Mouse (Mus musculus) G1E (cell line): ENCODE data around the gene Scarf1. TPM values are rescaled to one million over a fixed set of nuclear protein-coding genes. Genes with fewer than 3 reads are reported as not detected.
"Not testable (repeated sequence)": the region's sequence is repeated elsewhere in the genome, so short reads cannot be mapped to it uniquely, and the experiment has no call there.

Experiments used
- ATAC-seq: 2 replicates; pipeline ENCODE4 v1.8.0; 2016; ENCODE audit warnings: mild to moderate bottlenecking; ENCODE audit not compliant: insufficient number of reproducible peaks, poor library complexity, low FRiP score, severe bottlenecking; ENCODE audit errors: extremely low read depth
- DNase-seq: peaks from one replicate; pipeline ENCODE4 v3.0.0; 2012; ENCODE audit warnings: low spot score
- H3K27me3 ChIP-seq: 2 replicates; pipeline ENCODE4 v1.6.1; 2012; ENCODE audit warnings: mild to moderate bottlenecking, low read length, inconsistent platforms; ENCODE audit not compliant: insufficient read depth
- H3K36me3 ChIP-seq: replicated peaks from 2 replicates; pipeline ENCODE3; 2012; ENCODE audit warnings: mild to moderate bottlenecking, inconsistent platforms
- H3K4me1 ChIP-seq: 2 replicates; pipeline ENCODE4 v1.6.1; 2012; ENCODE audit warnings: low read depth, low read length, inconsistent platforms, mixed read lengths; ENCODE audit not compliant: insufficient read depth
- H3K4me3 ChIP-seq: 2 replicates; pipeline ENCODE4 v1.5.1; 2012; ENCODE audit warnings: low read depth, mild to moderate bottlenecking, inconsistent platforms, low read length, moderate library complexity, mixed read lengths
- H3K9me3 ChIP-seq: replicated peaks from 2 replicates; pipeline ENCODE4 v1.6.1; 2012; ENCODE audit warnings: inconsistent platforms
- CTCF ChIP-seq: IDR thresholded peaks from 2 replicates; pipeline ENCODE4 v1.5.1; 2012; ENCODE audit warnings: low read depth, low read length, inconsistent platforms, mixed read lengths
- GATA1 ChIP-seq: IDR thresholded peaks from 2 replicates; pipeline ENCODE4 v1.6.1; 2012; ENCODE audit warnings: borderline replicate concordance, low read length, inconsistent platforms, mixed read lengths
- GATA2 ChIP-seq: IDR thresholded peaks from 2 replicates; pipeline ENCODE4 v1.6.1; 2012; ENCODE audit warnings: low read depth, low read length, inconsistent platforms, borderline replicate concordance
- POLR2AphosphoS5 ChIP-seq: IDR thresholded peaks from 2 replicates; pipeline ENCODE4 v1.6.1; 2012; ENCODE audit warnings: low read depth, low read length, inconsistent platforms; ENCODE audit not compliant: insufficient replicate concordance
- TAL1 ChIP-seq: conservative IDR thresholded peaks from 2 replicates; pipeline ENCODE4 v1.6.1; 2012; ENCODE audit warnings: low read depth, low read length, inconsistent platforms, mixed read lengths
- polyA plus RNA-seq: library from polyadenylated mRNA; stranded (reverse); fragments of >175 nt; gene quantifications from 2 replicates; pipeline ENCODE4 v1.2.3, GENCODE M21; 2012
- total RNA-seq, 2 experiments: library from RNA; stranded (forward) in 1 of 2; stranded (reverse) in 1 of 2; fragments of 200-1000 nt in 1 of 2; fragments of >200 nt in 1 of 2; fragmentation: Nextera tagmentation in 1 of 2; gene quantifications; 2 replicates each; pipeline ENCODE4 v1.2.3; 2014 to 2017

Scarf1 gene
- total and polyA plus RNA-seq, 3 experiments: 0.03 to 0.11 TPM; not detected in 1

DNA sequence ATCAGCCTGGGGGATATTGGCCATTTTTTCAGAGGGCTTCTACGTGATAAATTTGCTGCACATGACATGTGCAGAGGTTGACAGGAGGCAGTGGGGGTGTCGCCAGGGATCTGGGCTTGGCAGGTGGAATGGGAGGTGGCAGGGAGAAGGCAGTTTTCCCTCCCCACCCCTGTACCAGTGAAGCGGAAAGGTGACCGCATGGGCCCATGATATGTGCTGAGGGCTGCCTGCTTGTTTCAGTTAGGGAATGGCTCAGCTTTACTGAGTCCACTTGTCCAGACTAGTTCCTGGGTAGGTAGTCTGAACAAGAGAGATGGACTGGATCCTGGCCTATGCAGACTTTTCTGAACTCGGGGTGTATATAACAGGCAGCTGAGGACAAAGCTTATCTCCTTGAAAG is 38.0 kb downstream of the Scarf1 start:
- peaks cover 54% of the 10 kb centered on the region for H3K36me3 ChIP-seq
- peaks cover 2% of the 10 kb centered on the region; the same call in 1 of the 2 replicates for H3K27me3 ChIP-seq
- no peaks in the 10 kb centered on the region for H3K9me3 ChIP-seq
- H3K4me3 ChIP-seq: no peak overlapping the region
- H3K4me1 ChIP-seq: peaks cover 13% of the 10 kb centered on the region
- no peak for DNase-seq
- TF ChIP-seq GATA2 (no peak), CTCF (no peak), POLR2AphosphoS5 (no peak), TAL1 (no peak), GATA1 (no peak)
- ATAC-seq: no peak

DNA sequence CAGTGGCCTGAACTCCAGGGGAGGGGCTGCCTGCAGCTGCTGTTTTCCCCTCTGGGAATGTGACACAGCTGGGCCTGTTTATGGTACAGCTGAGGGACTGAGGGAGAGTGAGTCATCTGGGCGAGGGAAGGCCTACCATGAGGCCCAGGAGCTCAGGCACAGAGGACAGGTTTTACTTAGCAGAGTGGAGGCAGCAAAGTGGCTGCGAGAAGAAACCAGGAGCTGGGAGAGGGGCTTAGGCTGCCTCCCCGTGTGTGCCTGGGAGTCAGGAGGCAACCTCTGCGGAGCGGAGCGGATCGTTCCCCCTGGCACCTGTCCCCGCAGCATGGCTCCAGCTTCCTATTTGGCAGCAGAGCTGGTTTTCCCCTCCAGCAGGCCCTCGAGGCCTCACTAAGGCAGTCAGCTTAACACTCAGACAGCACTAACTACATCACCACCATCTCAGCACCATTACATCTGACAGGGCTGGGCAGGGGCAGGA is 38.7 kb downstream of the Scarf1 start:
- no peaks in the 10 kb centered on the region for H3K9me3 ChIP-seq
- H3K4me3 ChIP-seq: no peak overlapping the region
- no peak for DNase-seq
- TF ChIP-seq GATA2 (no peak), POLR2AphosphoS5 (no peak), TAL1 (no peak), CTCF (no peak), GATA1 (no peak)
- H3K27me3 ChIP-seq: peaks cover 2% of the 10 kb centered on the region; the same call in 1 of the 2 replicates
- H3K36me3 ChIP-seq: peaks cover 51% of the 10 kb centered on the region
- ATAC-seq: no peak
- H3K4me1 ChIP-seq: peaks cover 11% of the 10 kb centered on the region

DNA sequence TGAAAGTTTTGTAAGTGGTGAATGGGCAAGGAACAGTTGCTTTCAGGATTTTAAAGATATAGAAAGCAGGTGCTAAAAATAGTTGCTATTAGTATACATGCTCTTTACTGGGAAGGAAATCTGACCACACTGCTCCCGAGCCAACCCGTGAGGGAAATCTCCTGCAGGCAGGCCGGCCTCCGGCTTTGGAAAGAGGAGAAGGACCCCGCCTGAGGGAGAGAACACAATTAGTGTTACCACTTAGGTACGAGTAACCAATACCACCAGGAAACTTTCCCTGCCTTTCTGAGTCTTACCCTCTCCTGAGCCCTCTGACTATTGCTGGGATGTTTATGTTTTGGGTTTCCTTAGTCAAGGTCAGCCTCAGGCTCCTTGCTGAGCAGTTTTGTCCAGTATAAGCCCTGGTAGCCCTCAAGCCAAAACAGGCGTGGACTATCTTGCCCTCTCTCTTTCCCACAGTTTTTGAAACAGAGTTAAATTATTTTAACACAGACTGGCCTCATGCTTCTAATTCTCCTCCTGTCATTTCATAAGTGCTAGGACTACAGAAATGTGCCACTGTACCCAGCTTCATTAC is 39.7 kb downstream of the Scarf1 start:
- DNase-seq (no peak), ATAC-seq (no peak)
- peaks cover 11% of the 10 kb centered on the region for H3K4me1 ChIP-seq
- peaks cover 2% of the 10 kb centered on the region; the same call in 1 of the 2 replicates for H3K27me3 ChIP-seq
- H3K9me3 ChIP-seq: 0 out of 2 replicates have a peak, but pooled peaks cover 2% of the 10 kb centered on the region
- H3K4me3 ChIP-seq: no peak overlapping the region
- TF ChIP-seq GATA1 (no peak), POLR2AphosphoS5 (no peak), CTCF (no peak), TAL1 (no peak), GATA2 (no peak)
- H3K36me3 ChIP-seq: peaks cover 50% of the 10 kb centered on the region

DNA sequence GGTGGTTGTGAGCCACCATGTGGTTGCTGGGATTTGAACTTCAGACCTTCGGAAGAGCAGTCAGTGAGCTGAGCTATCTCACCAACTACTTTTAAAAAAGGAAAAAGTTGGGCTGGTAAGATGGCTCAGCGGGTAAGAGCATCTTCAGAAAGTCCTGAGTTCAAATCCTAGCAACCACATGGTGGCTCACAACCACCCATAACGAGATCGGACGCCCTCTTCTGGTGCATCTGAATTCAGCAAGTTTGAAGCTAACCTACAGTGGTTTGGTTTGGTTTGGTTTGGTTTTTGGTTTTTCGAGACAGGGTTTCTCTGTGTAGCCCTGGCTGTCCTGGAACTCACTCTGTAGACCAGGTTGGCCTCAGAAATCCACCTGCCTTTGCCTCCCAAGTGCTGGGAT is 42.7 kb downstream of the Scarf1 start:
- not testable (repeated sequence) for H3K4me3 ChIP-seq, DNase-seq, ATAC-seq, H3K4me1 ChIP-seq, H3K9me3 ChIP-seq, H3K27me3 ChIP-seq
- H3K36me3 ChIP-seq: peaks cover 46% of the 10 kb centered on the region

DNA sequence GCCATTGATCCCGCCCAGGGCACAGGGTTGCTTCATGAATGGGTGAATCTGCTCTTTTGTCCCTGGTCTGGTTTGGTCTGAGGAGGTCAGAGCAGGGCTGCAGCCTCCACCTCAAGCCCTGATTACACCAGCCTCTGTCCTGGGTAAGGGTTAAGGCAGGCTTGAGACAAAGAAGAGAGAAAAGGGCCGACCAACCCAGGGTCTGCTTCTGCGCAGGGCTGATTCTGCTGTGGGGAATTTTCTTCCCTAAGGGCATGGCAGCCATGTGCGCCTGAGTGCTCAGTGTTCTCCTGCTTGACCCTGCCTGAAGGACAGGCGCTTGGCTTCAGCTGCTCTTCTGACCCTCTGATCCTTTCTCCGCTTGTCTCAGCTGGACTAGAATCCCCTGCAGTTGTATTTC is 43.8 kb downstream of the Scarf1 start:
- DNase-seq: no peak
- Histone ChIP-seq H3K4me3 (no peak overlapping the region), H3K4me1 (no peaks in the 10 kb centered on the region), H3K27me3 (no peaks in the 10 kb centered on the region; the same call in 1 of the 2 replicates), H3K9me3 (peaks cover 4% of the 10 kb centered on the region; the same call in 1 of the 2 replicates), H3K36me3 (peaks cover 46% of the 10 kb centered on the region)
- TF ChIP-seq GATA1: no peak
- no peak for TF ChIP-seq GATA2
- TF ChIP-seq TAL1: no peak
- no peak for TF ChIP-seq CTCF
- no peak for TF ChIP-seq POLR2AphosphoS5
- no peak for ATAC-seq

DNA sequence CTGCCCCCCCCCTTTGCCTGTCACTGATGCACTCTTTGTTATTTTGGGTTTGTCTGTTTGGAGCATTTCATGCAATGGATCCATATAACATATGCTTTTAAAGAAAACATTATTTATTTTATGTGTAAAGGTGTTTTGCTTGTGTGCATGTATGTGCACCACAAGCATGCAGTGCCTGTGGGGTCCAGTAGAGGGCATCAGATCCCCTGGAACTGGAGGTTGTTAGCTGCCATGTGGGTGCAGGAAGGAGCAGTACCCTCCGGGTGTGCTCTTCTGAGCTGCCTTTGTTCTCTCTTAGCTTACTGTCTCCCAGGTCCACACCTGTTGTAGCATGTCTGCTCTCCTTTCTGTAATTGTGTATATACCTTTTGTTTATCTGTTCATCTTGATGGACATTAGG is 44.8 kb downstream of the Scarf1 start:
- peaks cover 50% of the 10 kb centered on the region for H3K36me3 ChIP-seq
- ATAC-seq (no peak), DNase-seq (no peak)
- no peak overlapping the region for H3K4me3 ChIP-seq
- no peaks in the 10 kb centered on the region for H3K4me1 ChIP-seq
- peak; percentile 28; the same call in 1 of the 2 replicates for TF ChIP-seq CTCF
- no peak for TF ChIP-seq TAL1
- peaks cover 4% of the 10 kb centered on the region; the same call in 1 of the 2 replicates for H3K9me3 ChIP-seq
- no peaks in the 10 kb centered on the region for H3K27me3 ChIP-seq

DNA sequence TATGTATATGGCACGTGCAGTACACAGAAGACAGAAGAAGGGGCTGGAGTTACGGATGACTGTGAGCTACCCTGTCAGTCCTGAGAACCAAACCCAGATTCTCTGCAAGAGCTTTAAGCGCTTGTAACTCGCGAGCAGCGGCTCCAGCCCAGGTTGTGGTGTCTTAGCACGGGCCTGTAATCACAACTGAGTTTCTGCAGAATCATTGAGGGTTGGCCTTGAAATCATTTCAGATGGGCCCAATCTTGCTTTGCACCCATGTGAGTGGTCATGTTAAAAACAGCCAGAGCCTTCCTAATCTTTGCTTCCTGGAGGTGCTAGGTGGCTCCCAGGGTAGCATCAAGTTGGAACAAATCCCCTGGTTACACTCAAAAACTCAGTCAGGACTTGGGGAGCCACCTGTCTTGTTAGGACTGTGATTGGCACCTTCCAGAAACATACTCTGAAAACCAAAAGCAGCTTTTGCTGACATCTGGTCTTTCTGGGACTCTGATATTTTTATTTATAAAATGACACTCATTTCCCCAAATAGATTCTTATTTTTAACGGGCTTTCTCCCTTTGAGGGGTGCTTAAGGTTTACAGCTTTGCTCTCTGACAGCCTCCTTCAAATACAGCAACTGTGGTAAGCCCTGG is 46.6 kb downstream of the Scarf1 start:
- DNase-seq (no peak), ATAC-seq (no peak)
- Histone ChIP-seq H3K36me3 (peaks cover 57% of the 10 kb centered on the region), H3K27me3 (no peaks in the 10 kb centered on the region), H3K4me3 (no peak overlapping the region), H3K4me1 (no peaks in the 10 kb centered on the region; the same call in 1 of the 2 replicates), H3K9me3 (peaks cover 4% of the 10 kb centered on the region; the same call in 1 of the 2 replicates)
- TF ChIP-seq TAL1 (no peak), GATA2 (no peak), POLR2AphosphoS5 (no peak), CTCF (no peak), GATA1 (no peak)
